1 mouse cellular context compared by ENCODE assay signal in genomic region chr3:137869395-137869794, GRCm38 (mm10).
TF ChIP-seq lines count a peak whose summit lies in the region.

No protein-coding gene starts in this region.

TF ChIP-seq in MEL, 35 proteins besides CTCF, POLR2A, EP300 and RAD21:
- TF ChIP-seq POLR2AphosphoS2 (IDR thresholded peaks at IDR 0.05; ENCODE audit: low read length) (no peak), ZC3H11A (IDR thresholded peaks at IDR 0.05; ENCODE audit: low read depth, low read length) (no peak), MYC (IDR thresholded peaks at IDR 0.05; ENCODE audit: low read depth, low read length) (no peak), UBTF (IDR thresholded peaks at IDR 0.05; ENCODE audit: borderline replicate concordance, insufficient read depth, low read depth, low read length) (no peak), TBP (IDR thresholded peaks at IDR 0.05; ENCODE audit: low read depth, low read length) (no peak), POLR2AphosphoS5 (IDR thresholded peaks at IDR 0.05; ENCODE audit: borderline replicate concordance, low read depth, low read length) (no peak), ZNF384 (IDR thresholded peaks at IDR 0.05; ENCODE audit: low read depth, low read length) (no peak), NELFE (IDR thresholded peaks at IDR 0.05; ENCODE audit: low read depth, low read length) (no peak), TCF12 (IDR thresholded peaks at IDR 0.05; ENCODE audit: low read depth, low read length) (no peak), MAX (IDR thresholded peaks at IDR 0.05; ENCODE audit: low read length) (no peak), CHD1 (IDR thresholded peaks at IDR 0.05; ENCODE audit: low read depth, low read length) (no peak), ETS1 (IDR thresholded peaks at IDR 0.05; ENCODE audit: low read depth, low read length) (no peak), JUND (IDR thresholded peaks at IDR 0.05; ENCODE audit: low read depth, low read length) (no peak), SMC3 (IDR thresholded peaks at IDR 0.05; ENCODE audit: low read depth, low read length) (no peak), RCOR1 (IDR thresholded peaks at IDR 0.05; ENCODE audit: low read depth, low read length) (no peak)
